Mouse (Mus musculus): ENCODE data around the gene Ffar1. TPM values are rescaled to one million over a fixed set of nuclear protein-coding genes. Genes with fewer than 3 reads are reported as not detected.

Ffar1 gene
- polyA plus RNA-seq, 1 experiment = 17.0 TPM

- TF ChIP-seq POLR2A (IDR thresholded peaks at IDR 0.05; ENCODE audit: low read depth, low read length) (no peak), CTCF (IDR thresholded peaks at IDR 0.05; ENCODE audit: extremely low read depth, insufficient read depth, insufficient read length, insufficient replicate concordance) (no peak)
- no peak for DNase-seq (ENCODE audit: low read depth in 1 of 2, low spot score in 2 of 2)
- no peaks in the 10 kb centered on the region for H3K27me3 ChIP-seq (ENCODE audit: control insufficient read depth, insufficient read depth, low read length)
- H3K4me3 ChIP-seq (ENCODE audit: extremely low read depth, insufficient read depth, insufficient read length) = no peak overlapping the region
- WGBS = 19% methylated on average over 9 of the region's 9 CpGs
- H3K27ac ChIP-seq (ENCODE audit: insufficient read depth, low read length) = 0 out of 2 replicates have a peak overlapping the region, but pooled peaks have one; percentile 4
- no peaks in the 10 kb centered on the region for H3K36me3 ChIP-seq (ENCODE audit: control insufficient read depth, insufficient read depth, low read length)
- H3K4me1 ChIP-seq (ENCODE audit: control insufficient read depth, insufficient read depth, insufficient read length) = peaks cover 5% of the 10 kb centered on the region; the same call in 1 of the 2 replicates
Measured at GRCm38 (mm10) chr7:30811757-30812290, 49.5 kb downstream of the Ffar1 start.

GRCm38 (mm10) chr7:30810319-30810718 is 51.0 kb downstream of the Ffar1 start:
- WGBS = 78% methylated on average over 6 of the region's 6 CpGs
- Histone ChIP-seq H3K36me3 (ENCODE audit: control insufficient read depth, insufficient read depth, low read length) (no peaks in the 10 kb centered on the region), H3K4me1 (ENCODE audit: control insufficient read depth, insufficient read depth, insufficient read length) (peaks cover 5% of the 10 kb centered on the region; the same call in 1 of the 2 replicates), H3K27me3 (ENCODE audit: control insufficient read depth, insufficient read depth, low read length) (no peaks in the 10 kb centered on the region), H3K4me3 (ENCODE audit: extremely low read depth, insufficient read depth, insufficient read length) (no peak overlapping the region), H3K27ac (ENCODE audit: insufficient read depth, low read length) (no peak overlapping the region)
- no peak for DNase-seq (ENCODE audit: low read depth in 1 of 2, low spot score in 2 of 2)
- peak; percentile 35; the same call in 1 of the 2 replicates for TF ChIP-seq CTCF (IDR thresholded peaks at IDR 0.05; ENCODE audit: extremely low read depth, insufficient read depth, insufficient read length, insufficient replicate concordance)
- no peak for TF ChIP-seq POLR2A (IDR thresholded peaks at IDR 0.05; ENCODE audit: low read depth, low read length)

Other genes starting within 250 kb of the Ffar1 start
- 0.88 and 1.2 TPM in 2 replicates for gene Upk1a, start 248.7 kb downstream of the Ffar1 start, polyA plus RNA-seq (2012; rRNA removed)
- gene Cox6b1, start 235.4 kb downstream of the Ffar1 start, polyA plus RNA-seq (2012; rRNA removed) = 116 and 120 TPM in 2 replicates
- gene Etv2, start 225.7 kb downstream of the Ffar1 start, polyA plus RNA-seq (2012; rRNA removed) = not detected in 2 replicates
- 56.5 and 74.5 TPM in 2 replicates for gene Rbm42, start 211.2 kb downstream of the Ffar1 start, polyA plus RNA-seq (2012; rRNA removed)
- 13.3 and 18.5 TPM in 2 replicates for gene Haus5, start 196.6 kb downstream of the Ffar1 start, polyA plus RNA-seq (2012; rRNA removed)
- gene Pmis2, start 190.0 kb downstream of the Ffar1 start, polyA plus RNA-seq (2012; rRNA removed) = not detected in 2 replicates
- 0.41 and 0.63 TPM in 2 replicates for gene 2200002J24Rik, start 162.6 kb downstream of the Ffar1 start, polyA plus RNA-seq (2012; rRNA removed)
- 0.90 and 1.0 TPM in 2 replicates for gene Atp4a, start 149.4 kb downstream of the Ffar1 start, polyA plus RNA-seq (2012; rRNA removed)
- 103 and 107 TPM in 2 replicates for gene Tmem147, start 132.0 kb downstream of the Ffar1 start, polyA plus RNA-seq (2012; rRNA removed)
- gene Gapdhs, start 117.9 kb downstream of the Ffar1 start, polyA plus RNA-seq (2012; rRNA removed) = 0.12 TPM in 1 of 2 replicates, not detected in the other
- gene Sbsn, start 110.1 kb downstream of the Ffar1 start, polyA plus RNA-seq (2012; rRNA removed) = 0.47 and 0.97 TPM in 2 replicates
- gene Dmkn, start 97.8 kb downstream of the Ffar1 start, polyA plus RNA-seq (2012; rRNA removed) = 1.1 and 1.5 TPM in 2 replicates
- gene Krtdap, start 73.7 kb downstream of the Ffar1 start, polyA plus RNA-seq (2012; rRNA removed) = not detected in 2 replicates
- gene Ffar2, start 37.8 kb downstream of the Ffar1 start, polyA plus RNA-seq (2012; rRNA removed) = 19.2 and 38.6 TPM in 2 replicates
- 0.59 and 0.84 TPM in 2 replicates for gene Ffar3, start 5.4 kb downstream of the Ffar1 start, polyA plus RNA-seq (2012; rRNA removed)
- 269 and 316 TPM in 2 replicates for gene Cd22, start 18.8 kb upstream of the Ffar1 start, polyA plus RNA-seq (2012; rRNA removed)
- 3.5 TPM in 2 replicates for gene Mag, start 53.3 kb upstream of the Ffar1 start, polyA plus RNA-seq (2012; rRNA removed)
- gene Hamp2, start 63.1 kb upstream of the Ffar1 start, polyA plus RNA-seq (2012; rRNA removed) = 15.6 and 18.2 TPM in 2 replicates
- 0.82 TPM in 1 of 2 replicates, not detected in the other for gene Hamp, start 82.5 kb upstream of the Ffar1 start, polyA plus RNA-seq (2012; rRNA removed)
- gene Usf2, start 95.2 kb upstream of the Ffar1 start, polyA plus RNA-seq (2012; rRNA removed) = 151 and 196 TPM in 2 replicates
- gene Lsr, start 111.9 kb upstream of the Ffar1 start, polyA plus RNA-seq (2012; rRNA removed) = 7.5 and 9.4 TPM in 2 replicates
- gene Fam187b, start 112.2 kb upstream of the Ffar1 start, polyA plus RNA-seq (2012; rRNA removed) = 0.35 and 0.63 TPM in 2 replicates
- gene Fxyd5, start 180.9 kb upstream of the Ffar1 start, polyA plus RNA-seq (2012; rRNA removed) = 168 and 181 TPM in 2 replicates
- 1.1 and 1.2 TPM in 2 replicates for gene Fxyd7, start 189.9 kb upstream of the Ffar1 start, polyA plus RNA-seq (2012; rRNA removed)
- gene Fxyd1, start 195.6 kb upstream of the Ffar1 start, polyA plus RNA-seq (2012; rRNA removed) = 60.6 and 67.6 TPM in 2 replicates
- 0.92 and 1.0 TPM in 2 replicates for gene Lgi4, start 197.8 kb upstream of the Ffar1 start, polyA plus RNA-seq (2012; rRNA removed)
- 0.94 and 1.8 TPM in 2 replicates for gene Fxyd3, start 215.1 kb upstream of the Ffar1 start, polyA plus RNA-seq (2012; rRNA removed)

Data from spleen, adult 2 months (tissue).